Mouse (Mus musculus) ES-E14 (cell line): Measurements from ENCODE around the gene Art4. TPM values are rescaled to one million over a fixed set of nuclear protein-coding genes. Genes with fewer than 3 reads are reported as not detected.

Experiments used
- DNase-seq: peaks from one replicate; pipeline ENCODE4 v3.0.0-alpha.2; 2013; ENCODE audit warnings: low read depth, low spot score
- H3K27ac ChIP-seq: 2 replicates; pipeline ENCODE4 v1.5.1; 2012; ENCODE audit warnings: low read depth, mild to moderate bottlenecking, low read length, moderate library complexity, mixed read lengths; ENCODE audit not compliant: poor library complexity, insufficient read depth, severe bottlenecking
- H3K36me3 ChIP-seq: 2 replicates; pipeline ENCODE4 v1.6.1; 2012; ENCODE audit warnings: mild to moderate bottlenecking, low read length, moderate library complexity, mixed read lengths; ENCODE audit not compliant: control insufficient read depth, poor library complexity, insufficient read depth, severe bottlenecking
- H3K4me1 ChIP-seq, 2 experiments: fragments of 150-350 bp in 1 of 2; sonication (generic) in 1 of 2; 2 replicates each; pipeline ENCODE4 v1.6.1; 2012; ENCODE audit warnings: low read length in 2 of 2, mild to moderate bottlenecking in 1 of 2, mixed read lengths in 1 of 2; ENCODE audit not compliant: control insufficient read depth in 2 of 2, insufficient read depth in 2 of 2, poor library complexity in 1 of 2
- H3K4me3 ChIP-seq, 2 experiments: fragments of 150-350 bp in 1 of 2; sonication (generic) in 1 of 2; 2 replicates each; pipeline ENCODE4 v1.5.1; 2012; ENCODE audit warnings: low read length in 2 of 2, low read depth in 1 of 2, mild to moderate bottlenecking in 1 of 2, mixed read lengths in 1 of 2; ENCODE audit not compliant: insufficient read depth in 1 of 2, poor library complexity in 1 of 2, severe bottlenecking in 1 of 2
- H3K9ac ChIP-seq: 2 replicates; pipeline ENCODE4 v1.6.1; 2012; ENCODE audit warnings: low read depth, mild to moderate bottlenecking, low read length, mixed read lengths; ENCODE audit not compliant: poor library complexity, insufficient read depth, severe bottlenecking
- H3K9me3 ChIP-seq: fragments of 150-350 bp; sonication (generic); 2 replicates; pipeline ENCODE4 v1.6.1; 2012; ENCODE audit warnings: low read depth, mild to moderate bottlenecking, low read length; ENCODE audit not compliant: control insufficient read depth, insufficient read depth
- CHD2 ChIP-seq: IDR thresholded peaks from 2 replicates; pipeline ENCODE4 v1.6.1; 2014; ENCODE audit warnings: mild to moderate bottlenecking, low read depth, low read length, inconsistent platforms
- HCFC1 ChIP-seq: IDR thresholded peaks from 2 replicates; pipeline ENCODE4 v1.6.1; 2012; ENCODE audit warnings: low read length, inconsistent platforms, borderline replicate concordance; ENCODE audit not compliant: insufficient read depth
- MAFK ChIP-seq: IDR thresholded peaks from 2 replicates; pipeline ENCODE4 v1.6.1; 2014; ENCODE audit warnings: mild to moderate bottlenecking, low read depth, low read length, inconsistent platforms; ENCODE audit not compliant: insufficient read depth
- ZC3H11A ChIP-seq: IDR thresholded peaks from 2 replicates; pipeline ENCODE4 v1.6.1; 2012; ENCODE audit warnings: low read depth, mild to moderate bottlenecking, inconsistent platforms, low read length, borderline replicate concordance
- ZNF384 ChIP-seq: IDR thresholded peaks from 2 replicates; pipeline ENCODE4 v1.6.1; 2012; ENCODE audit warnings: low read depth, low read length, inconsistent platforms
- in situ Hi-C, 2 experiments: fragments of 600-800 bp; cut with MboI; formaldehyde crosslinking; loops; one replicate each; pipeline ENCODE4 v1.15.1; 2025; ENCODE audit warnings: low sequenced_read_pairs in 2 of 2, inconsistent platforms in 1 of 2; ENCODE audit not compliant: unreplicated experiment in 2 of 2
- total RNA-seq: library from RNA; depleted of rRNA; stranded (reverse); fragments of 300-350 nt; gene quantifications from 2 replicates; pipeline ENCODE4 v1.2.3, GENCODE M21; 2012; rRNA removed

Art4 gene
- total RNA-seq, 1 experiment: not detected

DNA sequence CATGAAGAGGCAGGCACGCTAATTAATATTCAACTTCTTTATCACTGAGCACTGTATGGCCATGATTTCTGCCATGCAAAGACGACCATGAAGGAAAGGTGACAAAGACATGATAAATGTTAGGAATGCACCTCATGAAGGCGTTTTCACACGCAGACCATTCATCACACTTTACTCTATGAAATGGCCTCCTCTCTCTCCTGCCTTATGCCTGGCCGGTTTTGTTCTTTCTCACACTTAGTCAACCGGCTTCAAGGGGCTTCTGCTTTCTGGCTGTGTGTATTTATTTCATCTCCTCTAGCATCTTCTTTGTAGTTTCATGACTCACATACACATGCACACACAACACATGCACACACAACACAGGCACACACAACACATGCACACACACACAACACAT lies 56.3 kb downstream of the Art4 start:
- Histone ChIP-seq H3K4me1 (0 out of 4 replicates have a peak, but pooled peaks cover 0 to 4% of the 10 kb centered on the region in 2 experiments), H3K36me3 (no peaks in the 10 kb centered on the region), H3K9ac (no peak overlapping the region), H3K27ac (no peak overlapping the region), H3K9me3 (no peaks in the 10 kb centered on the region), H3K4me3 (no peak overlapping the region)
- DNase-seq: no peak
- TF ChIP-seq ZNF384 (no peak), MAFK (no peak), HCFC1 (no peak), ZC3H11A (no peak), CHD2 (no peak)
- in situ Hi-C loops: no loop called here

DNA sequence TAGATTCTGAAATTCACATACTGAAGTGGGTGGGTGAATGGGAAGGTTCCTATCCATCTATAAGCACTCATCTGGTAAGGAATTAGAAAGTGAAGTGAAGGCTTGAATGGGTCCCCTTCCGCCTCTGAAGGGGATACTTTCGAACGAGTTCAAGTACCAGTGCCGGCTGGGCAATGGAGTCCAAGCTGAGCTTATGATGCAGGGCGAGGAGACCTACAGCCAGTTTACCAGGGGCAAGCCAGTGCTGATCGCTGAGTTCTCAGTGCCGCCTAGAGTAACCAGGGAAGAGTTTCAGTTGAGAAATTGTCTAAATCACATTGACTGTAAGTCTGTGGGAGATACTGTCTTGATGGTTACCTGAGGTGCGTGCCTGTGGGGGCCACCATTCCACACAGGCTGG lies 56.8 kb downstream of the Art4 start:
- H3K27ac ChIP-seq: no peak overlapping the region
- TF ChIP-seq MAFK (no peak), HCFC1 (no peak), ZNF384 (no peak), ZC3H11A (no peak), CHD2 (no peak)
- H3K36me3 ChIP-seq: no peaks in the 10 kb centered on the region
- no peaks in the 10 kb centered on the region for H3K9me3 ChIP-seq
- H3K4me3 ChIP-seq: no peak overlapping the region
- no peak for DNase-seq
- 0 out of 4 replicates have a peak, but pooled peaks cover 0 to 4% of the 10 kb centered on the region in 2 experiments for H3K4me1 ChIP-seq
- in situ Hi-C loops: no loop called here
- no peak overlapping the region for H3K9ac ChIP-seq

Other genes starting within 250 kb of the Art4 start
- gene Plbd1, start 195.8 kb downstream of the Art4 start, total RNA-seq: 2.5 and 3.0 TPM in 2 replicates
- 0.09 and 0.11 TPM in 2 replicates for gene Gucy2c, start 76.0 kb downstream of the Art4 start, total RNA-seq
- gene Hist4h4, start 53.3 kb downstream of the Art4 start, total RNA-seq: 70.5 and 110 TPM in 2 replicates
- 185 and 274 TPM in 2 replicates for gene H2afj, start 49.5 kb downstream of the Art4 start, total RNA-seq
- gene BC049715, start 30.1 kb downstream of the Art4 start, total RNA-seq: 0.90 and 1.2 TPM in 2 replicates
- gene Wbp11, start 29.5 kb downstream of the Art4 start, total RNA-seq: 33.5 and 41.7 TPM in 2 replicates
- gene Smco3, start 22.3 kb downstream of the Art4 start, total RNA-seq: not detected in 2 replicates
- not detected in 2 replicates for gene Mgp, start 18.1 kb upstream of the Art4 start, total RNA-seq
- not detected in 2 replicates for gene Erp27, start 64.4 kb upstream of the Art4 start, total RNA-seq
- 0.45 TPM in 1 of 2 replicates, not detected in the other for gene Pde6h, start 66.1 kb upstream of the Art4 start, total RNA-seq
- 6.7 and 20.9 TPM in 2 replicates for gene Arhgdib, start 84.2 kb upstream of the Art4 start, total RNA-seq